14 mouse cellular contexts compared by ENCODE assay signal in the genomic region with DNA sequence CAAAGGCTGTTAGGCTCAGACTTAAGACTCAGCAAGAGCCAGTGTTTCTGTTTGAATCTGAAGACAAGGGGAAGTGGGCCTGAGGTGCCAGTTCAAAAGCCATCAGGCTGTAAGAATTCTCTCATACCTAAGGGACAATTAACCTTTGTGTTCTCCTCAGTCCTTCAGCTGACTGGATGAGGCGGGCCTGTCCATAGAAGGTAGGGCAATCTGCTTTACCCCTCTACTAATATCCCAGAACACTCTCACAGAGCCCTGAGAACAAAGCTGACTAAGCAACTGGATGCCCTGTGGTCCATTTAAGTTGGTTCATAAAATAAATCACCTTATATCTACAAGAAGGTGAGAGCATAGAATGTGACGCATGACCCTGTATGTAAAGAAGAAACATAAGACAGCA. TPM values are rescaled to one million over a fixed set of nuclear protein-coding genes. Genes with fewer than 3 reads are reported as not detected.
"Had no signal": no experiment of that assay in that cellular context is flagged by ENCODE, and none has a peak within 500 bp of the region (broad histone marks: within the 10 kb centered on the region; RNA-seq: fewer than 3 reads in every experiment).

No protein-coding gene starts in this region.

- H3K27ac ChIP-seq: midbrain, embryonic 10.5 days; midbrain, embryonic 12.5 days; neural tube, embryonic 13.5 days; neural tube, embryonic 15.5 days had no signal

- H3K4me3 ChIP-seq: midbrain, embryonic 10.5 days; midbrain, embryonic 12.5 days; myocyte; neural tube, embryonic 13.5 days; neural tube, embryonic 15.5 days had no signal

- H3K36me3 ChIP-seq: midbrain, embryonic 10.5 days; midbrain, embryonic 12.5 days; neural tube, embryonic 13.5 days; neural tube, embryonic 15.5 days had no signal

- H3K9me3 ChIP-seq: midbrain, embryonic 10.5 days; midbrain, embryonic 12.5 days; neural tube, embryonic 15.5 days had no signal

- ATAC-seq: midbrain, embryonic 16.5 days had no signal

- H3K4me2 ChIP-seq: lung, embryonic 14.5 days; midbrain, embryonic 12.5 days; neural tube, embryonic 13.5 days; neural tube, embryonic 15.5 days had no signal

- H3K9ac ChIP-seq: lung, embryonic 14.5 days; midbrain, embryonic 12.5 days; neural tube, embryonic 13.5 days; neural tube, embryonic 15.5 days had no signal

RNA-seq across cellular contexts. Expression of a gene that starts 32.9 kb away (rescaled TPM):
- polyA plus RNA-seq: lung, embryonic 14.5 days; lung, embryonic 16.5 days; midbrain, embryonic 10.5 days; midbrain, embryonic 12.5 days; midbrain, embryonic 14.5 days; midbrain, embryonic 16.5 days; myocyte; neural tube, embryonic 11.5 days; neural tube, embryonic 13.5 days; neural tube, embryonic 15.5 days; small intestine, adult 2 months; stomach, embryonic 14.5 days; stomach, embryonic 16.5 days; thymus, postnatal 0 days had no signal
